Mouse (Mus musculus): ENCODE data around the gene BC030867.
"Not testable (repeated sequence)": the region's sequence is repeated elsewhere in the genome, so short reads cannot be mapped to it uniquely, and the experiment has no call there.

Gene BC030867

DNA sequence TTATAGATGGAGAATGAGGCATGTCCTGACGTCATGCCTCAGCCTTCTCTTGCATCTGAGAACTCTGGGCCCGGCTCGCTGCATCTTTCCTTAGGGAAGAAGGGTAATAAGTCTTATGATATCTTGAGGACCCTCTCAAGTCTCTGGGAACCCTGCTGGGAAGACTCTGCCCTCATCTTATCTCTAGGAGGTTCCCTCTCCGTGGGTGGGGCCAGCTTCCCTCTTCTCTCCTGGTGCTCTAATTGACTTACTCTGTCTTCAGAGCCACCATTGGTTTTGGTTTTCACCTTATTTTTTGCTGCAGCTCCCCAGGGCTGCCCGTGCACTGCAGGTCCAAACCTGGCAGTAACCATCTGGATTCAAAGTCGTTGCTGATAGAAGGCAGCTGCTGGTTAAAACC lies 9.4 kb downstream of the BC030867 start:
- DNase-seq = no peak

DNA sequence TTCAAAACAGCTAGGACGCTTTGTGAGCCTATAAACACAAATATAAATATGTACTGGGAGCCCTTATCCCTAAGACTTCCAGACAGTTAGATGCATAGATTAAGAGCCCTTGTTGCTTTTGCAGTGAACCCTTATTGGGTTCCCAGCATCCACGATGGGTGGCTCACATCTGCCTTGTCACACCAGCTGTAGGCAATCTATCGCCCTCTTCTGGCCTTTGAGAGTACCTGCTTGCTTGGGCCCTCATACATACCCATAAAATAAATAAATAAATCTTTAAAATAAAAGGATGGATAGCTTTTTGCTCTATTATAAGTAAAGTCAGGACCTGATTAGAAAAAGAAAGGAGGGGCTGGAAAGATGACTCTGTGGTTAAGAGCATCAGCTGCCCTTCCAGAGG lies 9.8 kb downstream of the BC030867 start:
- DNase-seq = no peak

GRCm38 (mm10) chr11:102263211-102263610 lies 14.5 kb downstream of the BC030867 start:
- DNase-seq = no peak

DNA sequence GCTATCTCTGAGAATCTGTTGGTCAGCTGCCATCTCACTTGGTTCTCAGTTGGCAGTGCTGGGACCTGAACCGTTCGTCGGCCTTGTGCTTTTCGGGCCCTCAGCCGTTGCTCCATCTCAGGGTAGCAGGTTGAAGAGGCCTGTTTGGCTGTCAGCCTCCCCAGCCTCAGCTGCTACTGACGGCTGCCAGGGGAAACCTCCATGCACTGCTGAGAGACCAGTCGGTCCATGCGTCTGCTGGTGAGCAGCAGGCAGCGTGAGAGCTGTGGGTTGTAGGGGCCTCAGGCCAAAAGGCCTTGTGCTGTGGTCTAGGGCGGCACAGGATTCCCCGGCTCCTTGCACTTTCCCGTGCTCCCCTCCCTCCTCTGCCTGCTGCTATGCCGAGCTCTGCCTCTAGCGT lies 17.1 kb downstream of the BC030867 start:
- no peak for DNase-seq

DNA sequence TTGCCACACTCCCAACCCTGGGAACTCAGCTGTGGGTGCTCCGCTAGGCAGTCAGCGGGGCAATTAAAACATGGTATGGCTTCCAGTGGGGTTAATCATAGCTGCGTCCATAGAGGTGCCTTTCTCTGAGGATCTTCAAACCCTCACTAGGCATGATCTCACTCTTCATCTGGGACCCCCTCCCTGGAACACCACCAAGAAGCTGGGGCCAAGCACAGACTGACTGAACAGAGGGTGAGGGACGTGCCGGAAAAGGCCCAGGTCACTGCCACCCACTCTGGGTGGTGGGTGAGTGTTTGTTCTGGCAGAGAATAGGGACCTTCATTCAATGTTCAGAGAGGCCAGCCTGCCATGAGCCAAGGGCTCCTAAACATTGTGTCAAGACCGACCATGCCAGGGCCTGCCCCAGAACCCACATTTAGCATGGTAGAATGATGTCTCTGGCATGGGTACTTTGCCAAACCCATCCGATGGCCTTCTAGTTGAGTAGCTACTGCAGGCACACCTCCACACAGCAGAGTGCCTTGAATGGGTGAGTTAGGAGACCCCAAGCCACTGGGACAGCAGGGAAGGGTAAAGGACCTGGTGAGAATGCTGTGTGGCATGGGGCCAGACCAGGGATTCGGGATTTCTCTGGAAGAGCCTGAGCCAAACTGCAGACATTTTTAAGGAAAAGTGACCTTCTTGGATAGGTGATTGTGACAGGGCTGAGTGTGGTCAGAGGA lies 18.1 kb downstream of the BC030867 start:
- DNase-seq = no peak

DNA sequence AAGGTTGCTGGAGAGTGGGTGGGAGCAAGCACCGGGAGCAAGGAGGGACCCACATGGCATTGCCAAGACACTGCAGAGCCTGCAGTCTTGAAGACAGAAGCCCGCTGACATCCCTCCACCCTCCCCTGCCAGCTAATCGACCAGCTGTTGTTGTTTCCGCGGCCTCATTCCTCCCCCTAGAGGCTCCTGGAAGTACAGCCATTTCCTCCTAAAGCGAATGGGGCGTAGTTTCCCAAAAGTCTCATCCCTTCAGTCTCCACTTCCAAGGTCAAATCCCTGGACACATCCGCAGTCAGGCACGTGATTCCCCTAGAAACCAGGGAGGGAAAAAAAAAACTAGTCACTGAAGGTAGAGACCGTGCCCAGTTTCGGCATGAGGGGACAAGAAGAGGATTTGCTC lies 18.8 kb downstream of the BC030867 start:
- DNase-seq = peak; percentile 78

DNA sequence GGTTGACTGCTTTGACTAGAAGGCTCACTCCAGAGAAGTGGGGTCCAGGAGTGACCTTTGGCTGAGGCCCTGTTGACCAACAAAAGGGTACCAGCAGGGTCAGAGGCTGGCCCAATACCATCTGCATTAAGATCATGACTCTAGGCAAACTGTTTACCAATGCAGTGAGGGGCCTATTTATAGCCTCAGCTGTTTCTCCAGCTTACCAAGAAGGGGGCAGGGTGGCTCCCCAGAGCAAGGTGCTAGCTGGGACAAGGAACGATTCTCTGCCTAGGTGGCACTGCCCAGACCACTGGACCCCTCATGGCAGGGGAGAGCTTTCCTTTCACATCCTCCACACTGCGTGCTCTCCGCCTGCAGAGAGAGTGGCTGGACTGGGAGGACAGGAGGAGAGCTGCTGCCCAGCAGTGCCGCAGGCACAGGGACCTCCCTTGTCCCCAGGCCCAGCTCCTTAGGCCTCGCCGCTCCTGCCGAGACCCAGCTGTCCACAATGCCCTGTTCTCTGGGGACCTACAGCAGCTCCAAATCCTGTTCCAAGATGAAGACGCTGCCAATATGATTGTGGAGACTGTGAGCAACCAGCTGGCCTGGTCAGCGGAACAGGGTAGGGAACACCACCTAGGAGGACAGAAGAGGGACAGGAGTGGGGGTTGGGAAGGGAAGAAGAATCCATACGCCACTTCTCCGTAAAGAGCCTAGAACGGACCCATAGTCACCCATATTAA lies 20.0 kb downstream of the BC030867 start, which contains the start of gene Asb16:
Gene Asb16 (plus strand): TSS at position 224 of the 725 bp plus-strand sequence.
- no peak for DNase-seq

DNA sequence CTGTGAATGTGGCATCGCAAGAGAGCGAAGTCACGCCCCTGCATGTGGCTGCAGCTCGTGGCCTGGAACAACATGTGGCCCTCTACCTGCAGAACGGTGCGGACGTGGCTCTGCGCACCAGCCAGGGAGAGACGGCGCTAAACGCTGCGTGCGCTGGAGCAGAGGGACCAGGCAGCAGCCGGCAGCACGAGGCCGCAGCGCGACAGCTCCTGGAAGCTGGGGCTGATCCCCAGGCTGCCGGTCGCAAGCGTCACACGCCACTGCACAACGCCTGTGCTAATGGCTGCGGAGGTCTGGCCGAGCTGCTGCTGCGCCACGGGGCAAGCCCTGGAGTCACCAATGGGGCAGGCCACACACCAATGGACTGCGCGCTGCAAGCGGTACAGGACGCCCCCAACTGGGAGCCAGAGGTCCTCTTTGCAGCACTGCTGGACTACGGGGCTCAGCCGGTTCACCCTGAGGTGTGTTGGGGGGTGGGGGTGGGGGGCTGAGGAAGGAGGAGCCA lies 27.8 kb downstream of the BC030867 start:
- peak; percentile 29 for DNase-seq

GRCm38 (mm10) chr11:102277754-102278153 lies 29.1 kb downstream of the BC030867 start:
- no peak for DNase-seq

GRCm38 (mm10) chr11:102279595-102279994 lies 30.9 kb downstream of the BC030867 start:
- no peak for DNase-seq

DNA sequence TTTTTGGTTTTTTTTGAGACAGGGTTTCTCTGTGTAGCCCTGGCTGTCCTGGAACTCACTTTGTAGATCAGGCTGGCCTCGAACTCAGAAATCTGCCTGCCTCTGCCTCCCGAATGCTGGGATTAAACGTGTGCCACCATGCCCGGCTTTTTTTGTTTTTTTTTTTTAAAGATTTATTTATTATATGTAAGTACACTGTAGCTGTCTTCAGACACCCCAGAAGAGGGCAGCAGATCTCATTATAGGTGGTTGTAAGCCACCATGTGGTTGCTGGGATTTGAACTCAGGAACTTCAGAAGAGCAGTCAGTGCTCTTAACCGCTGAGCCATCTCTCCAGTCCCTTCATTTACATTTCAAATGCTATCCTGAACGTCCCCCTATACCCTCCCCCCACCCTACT lies 31.6 kb downstream of the BC030867 start:
- not testable (repeated sequence) for DNase-seq

DNA sequence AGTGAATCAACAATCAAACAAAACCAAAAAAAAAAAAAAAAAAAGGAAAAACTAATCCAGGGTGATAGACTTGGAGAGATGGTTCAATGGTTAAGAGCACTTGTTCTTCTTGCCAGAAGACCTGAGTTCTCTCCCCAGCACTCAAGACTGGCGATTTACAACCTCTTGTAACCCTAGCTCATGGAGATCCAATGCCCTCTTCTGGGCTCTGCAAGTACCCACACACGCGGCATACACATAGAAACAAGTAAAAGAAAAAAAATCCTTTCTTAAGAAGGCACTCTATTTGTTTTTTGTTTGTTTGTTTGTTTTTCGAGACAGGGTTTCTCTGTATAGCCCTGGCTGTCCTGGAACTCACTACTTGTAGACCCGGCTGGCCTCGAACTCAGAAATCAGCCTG lies 35.2 kb downstream of the BC030867 start:
- no peak for DNase-seq

DNA sequence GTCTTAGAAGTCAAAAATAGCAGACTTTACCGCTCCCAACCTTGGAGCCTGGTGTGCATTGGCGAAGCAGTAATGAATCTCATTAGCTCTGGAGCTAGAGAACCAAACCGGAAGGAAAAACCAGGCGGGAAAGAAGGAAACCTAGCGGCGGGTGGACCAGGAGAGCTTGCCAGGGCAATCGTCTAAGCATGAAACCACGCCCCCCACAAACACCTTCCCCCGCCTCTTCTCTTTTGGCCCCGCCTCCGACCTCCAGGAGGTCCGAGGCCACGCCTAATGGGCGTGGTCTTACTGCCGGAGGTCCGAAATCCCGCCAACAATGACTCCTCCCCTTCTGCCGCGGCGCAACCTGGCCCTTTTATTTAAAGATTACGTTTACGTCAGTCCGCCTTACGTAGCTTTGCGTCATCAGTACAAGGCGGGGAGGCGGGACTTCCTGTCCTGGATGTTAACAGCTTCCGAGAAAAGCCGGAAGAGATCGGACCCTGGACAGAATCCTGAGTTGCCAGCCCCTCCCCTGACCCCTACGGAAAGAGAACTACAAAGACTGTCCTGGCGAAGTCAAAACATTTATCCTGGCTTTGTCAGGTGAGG lies 35.9 kb downstream of the BC030867 start, which contains the start of gene Tmub2:
Gene Tmub2 (plus strand): TSS at position 431 of the 594 bp plus-strand sequence.
- peak; percentile 97 for DNase-seq

DNA sequence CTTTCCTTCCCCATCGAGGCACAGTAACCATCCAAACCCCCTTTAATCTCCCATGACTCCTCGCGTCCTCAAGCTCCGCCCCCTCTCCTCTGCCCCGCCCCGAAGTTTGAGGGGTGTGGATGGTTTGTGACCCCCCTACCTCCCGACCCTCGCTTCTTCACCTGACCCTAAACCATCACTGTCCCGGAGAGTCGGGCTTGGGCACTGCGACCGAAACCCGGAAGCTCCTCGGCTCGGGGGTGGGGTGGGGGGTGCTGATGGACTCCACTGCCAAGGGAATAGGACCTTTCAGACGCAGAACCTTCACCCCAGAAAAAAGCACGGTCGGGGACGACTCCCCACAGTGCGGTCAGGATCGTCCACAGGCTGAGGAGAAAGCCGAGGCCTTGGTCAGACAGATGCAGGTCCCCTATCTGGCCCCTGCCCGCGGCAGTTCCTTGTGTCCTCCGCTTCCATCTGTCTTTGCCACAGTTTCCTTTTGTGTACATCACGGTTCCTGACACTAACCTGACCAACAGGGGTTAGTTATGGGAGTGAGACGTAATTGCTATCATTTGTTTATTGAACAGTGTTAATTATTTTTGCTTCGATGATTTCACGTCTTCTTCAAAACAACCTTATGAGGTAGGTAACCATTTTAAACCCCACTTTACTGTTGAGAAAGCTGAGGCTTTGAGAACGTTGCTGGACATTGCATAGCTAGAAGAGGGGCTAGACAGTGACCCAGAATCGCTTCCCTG lies 36.6 kb downstream of the BC030867 start:
- no peak for DNase-seq

DNA sequence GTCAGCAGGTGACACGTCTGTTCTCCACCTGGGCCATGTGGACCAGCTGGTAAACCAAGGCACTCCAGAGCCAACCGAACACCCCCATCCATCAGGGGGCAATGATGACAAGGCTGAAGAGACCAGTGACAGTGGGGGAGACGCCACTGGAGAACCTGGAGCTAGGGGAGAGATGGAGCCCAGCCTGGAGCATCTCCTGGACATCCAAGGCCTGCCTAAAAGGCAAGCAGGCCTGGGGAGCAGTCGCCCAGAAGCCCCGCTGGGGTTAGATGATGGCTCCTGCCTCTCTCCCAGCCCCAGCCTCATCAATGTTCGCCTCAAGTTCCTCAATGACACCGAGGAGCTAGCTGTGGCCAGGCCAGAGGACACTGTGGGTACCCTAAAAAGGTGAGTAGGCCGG lies 38.8 kb downstream of the BC030867 start:
- DNase-seq = no peak

GRCm38 (mm10) chr11:102288027-102288804 lies 39.5 kb downstream of the BC030867 start:
- no peak for DNase-seq

DNA sequence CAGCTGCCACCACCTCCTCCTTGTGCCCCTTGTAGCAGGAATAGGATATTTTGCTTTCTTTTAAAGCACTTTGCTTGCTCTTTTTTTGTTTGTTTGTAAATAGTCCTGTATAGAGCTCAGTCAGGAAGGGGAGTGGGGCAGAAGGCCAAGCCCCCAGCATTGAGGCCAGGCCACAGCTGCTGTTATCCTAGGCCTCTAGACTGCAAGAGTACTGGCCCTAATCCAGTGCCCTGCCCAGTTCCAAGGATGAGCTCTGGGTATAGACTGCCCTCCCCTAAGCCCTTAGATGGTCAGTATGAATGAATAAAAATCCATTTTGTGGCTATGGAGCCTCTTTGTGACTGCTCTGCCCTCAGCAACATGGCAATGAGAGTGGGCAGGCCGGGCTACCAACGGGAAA lies 40.2 kb downstream of the BC030867 start:
- DNase-seq = no peak

- no peak for DNase-seq
These were observed 40.9 kb downstream of the BC030867 start for GRCm38 (mm10) chr11:102289511-102290100.

GRCm38 (mm10) chr11:102290141-102290540 lies 41.5 kb downstream of the BC030867 start:
- no peak for DNase-seq

- no peak for DNase-seq
These were observed 42.4 kb downstream of the BC030867 start for GRCm38 (mm10) chr11:102291051-102291535.

- no peak for DNase-seq
These were observed 45.3 kb downstream of the BC030867 start for GRCm38 (mm10) chr11:102293971-102294370.

All from right cerebral cortex, adult 18-20 months (tissue).